Mouse (Mus musculus) adrenal gland, postnatal 4 days (tissue): ENCODE measurements around the gene Enpp4. TPM values are rescaled to one million over a fixed set of nuclear protein-coding genes. Genes with fewer than 3 reads are reported as not detected.

Experiments
- DNase-seq, 2 experiments: peaks; one replicate each; pipeline ENCODE4 v3.0.0; 2021 to 2022; ENCODE audit warnings: low spot score in 2 of 2, mixed read lengths in 2 of 2
- long read RNA-seq, 2 experiments: library from polyadenylated mRNA; stranded (forward); transcript quantifications; one replicate each; pipeline ENCODE4 v2.0.0; 2021
- total RNA-seq, 2 experiments: library from RNA; stranded (reverse); gene quantifications; 2 replicates each; pipeline ENCODE4 v1.2.3; 2021

The Enpp4 gene
- 1 to 10 TPM; 9.7 to 9.8 TPM for total RNA-seq
- long read RNA-seq, experiment 1, full-length matches to known transcripts: 4 of 6 reads
- long read RNA-seq, experiment 1, partial matches to known transcripts: 0 of 6 reads
- long read RNA-seq, experiment 1, other reads (novel, unspliced or antisense): 2 of 6 reads
- long read RNA-seq, experiment 2, full-length matches to known transcripts: 6 of 9 reads
- long read RNA-seq, experiment 2, partial matches to known transcripts: 0 of 9 reads
- long read RNA-seq, experiment 2, other reads (novel, unspliced or antisense): 3 of 9 reads

GRCm38 (mm10) chr17:44105287-44106138 is at the start of gene Enpp4:
Enpp4 (minus strand) TSS chr17:44105809.
- peak; percentile 70 to 83 for DNase-seq

- DNase-seq: no peak
Measured at GRCm38 (mm10) chr17:44155204-44155603, 49.6 kb upstream of the Enpp4 start.

GRCm38 (mm10) chr17:44153871-44154270 is 48.3 kb upstream of the Enpp4 start:
- no peak for DNase-seq

- DNase-seq: no peak
Measured at GRCm38 (mm10) chr17:44151889-44152288, 46.3 kb upstream of the Enpp4 start.

- no peak for DNase-seq
Measured at GRCm38 (mm10) chr17:44151130-44151529, 45.5 kb upstream of the Enpp4 start.

- no peak for DNase-seq
Measured at GRCm38 (mm10) chr17:44148109-44148846, 42.7 kb upstream of the Enpp4 start.

GRCm38 (mm10) chr17:44145806-44146205 is 40.2 kb upstream of the Enpp4 start:
- DNase-seq: no peak

GRCm38 (mm10) chr17:44136863-44137640 is 31.4 kb upstream of the Enpp4 start:
- DNase-seq: no peak

GRCm38 (mm10) chr17:44136018-44136417 is 30.4 kb upstream of the Enpp4 start:
- DNase-seq: no peak

GRCm38 (mm10) chr17:44134545-44134944 is 28.9 kb upstream of the Enpp4 start:
- DNase-seq: no peak

GRCm38 (mm10) chr17:44134106-44134505 is 28.5 kb upstream of the Enpp4 start:
- no peak for DNase-seq

- peak; percentile 21 to 52 for DNase-seq
Measured at GRCm38 (mm10) chr17:44130429-44130828, 24.8 kb upstream of the Enpp4 start.

GRCm38 (mm10) chr17:44129092-44129750 is 23.6 kb upstream of the Enpp4 start:
- DNase-seq: no peak

GRCm38 (mm10) chr17:44121366-44122100 is 15.9 kb upstream of the Enpp4 start:
- DNase-seq: no peak

GRCm38 (mm10) chr17:44118231-44118630 is 12.6 kb upstream of the Enpp4 start:
- DNase-seq: no peak

GRCm38 (mm10) chr17:44117721-44118120 is 12.1 kb upstream of the Enpp4 start:
- no peak for DNase-seq

- DNase-seq: no peak
Measured at GRCm38 (mm10) chr17:44116584-44116983, 11.0 kb upstream of the Enpp4 start.

- DNase-seq: no peak
Measured at GRCm38 (mm10) chr17:44108331-44108730, 2.7 kb upstream of the Enpp4 start.

GRCm38 (mm10) chr17:44101961-44102360 is 3.6 kb downstream of the Enpp4 start:
- DNase-seq: no peak

GRCm38 (mm10) chr17:44100906-44101305 is 4.7 kb downstream of the Enpp4 start:
- DNase-seq: no peak
